Mouse (Mus musculus): ENCODE data around the gene Bhlha9.

The Bhlha9 gene

DNA sequence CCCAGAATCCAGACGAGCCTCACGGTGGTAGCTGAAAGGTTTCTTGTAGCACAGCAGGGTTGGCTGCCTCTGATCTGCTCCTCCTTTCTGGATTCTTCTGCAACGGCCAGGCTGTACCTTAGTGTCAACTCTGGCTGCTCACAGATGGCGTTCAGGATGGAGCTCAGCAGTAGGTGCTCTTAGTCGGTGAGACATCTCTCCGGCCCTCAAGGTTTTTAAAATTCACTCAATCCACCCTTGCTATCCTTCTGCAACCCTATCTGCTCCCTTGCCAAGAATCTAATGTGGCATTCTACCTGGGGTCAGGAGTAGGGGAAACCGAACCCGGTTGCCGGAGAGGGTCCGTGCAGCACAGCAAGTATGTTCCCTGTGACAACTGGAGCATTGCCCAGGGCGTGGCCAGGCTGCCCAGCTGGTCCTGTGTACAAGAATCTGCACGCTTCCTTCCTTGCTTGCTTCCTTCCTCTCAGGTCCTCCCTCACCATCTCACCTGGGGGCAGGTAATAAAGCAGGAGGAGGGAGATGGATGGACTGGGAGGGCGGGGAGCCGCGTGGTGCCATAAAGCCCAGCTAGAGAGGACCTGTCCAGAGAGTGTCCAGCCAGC, at the start of gene Bhlha9:
TSS of gene Bhlha9 (plus strand) at position 600 of the 605 bp plus-strand sequence.
- DNase-seq (ENCODE audit: low read depth), result no peak

DNA sequence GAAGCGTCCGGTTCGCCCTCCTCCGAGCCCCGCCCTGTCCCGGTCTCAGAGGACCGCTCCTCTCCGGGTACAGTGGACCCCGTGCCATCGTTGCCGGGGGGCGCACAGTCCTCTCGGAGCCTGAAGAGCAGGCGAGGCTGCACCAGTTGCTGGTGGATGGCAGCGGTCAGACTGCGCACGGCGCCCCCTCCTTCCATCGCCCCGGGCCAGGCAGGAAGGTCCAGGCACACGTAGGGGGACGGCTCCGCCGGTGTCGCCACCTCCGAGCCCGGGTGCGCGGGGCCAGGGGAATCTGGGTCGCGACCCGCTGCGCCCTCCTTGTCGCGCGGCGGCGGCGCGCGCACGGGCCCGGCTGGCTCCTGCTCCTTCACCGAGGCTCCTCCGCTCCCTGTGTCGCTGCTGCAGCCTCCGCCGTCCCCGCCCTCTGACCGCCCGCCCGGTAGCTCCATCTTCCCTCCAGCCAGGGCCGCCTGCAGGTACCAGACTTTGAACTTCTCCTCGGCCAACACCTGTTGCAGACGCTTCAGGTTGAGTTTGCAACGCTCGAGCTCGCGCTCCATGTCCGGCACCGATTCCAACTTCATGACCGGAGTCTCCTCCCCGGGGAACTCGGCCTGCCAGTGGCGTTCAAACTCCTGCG, 49.6 kb upstream of the Bhlha9 start:
- DNase-seq (ENCODE audit: low read depth), result no peak

DNA sequence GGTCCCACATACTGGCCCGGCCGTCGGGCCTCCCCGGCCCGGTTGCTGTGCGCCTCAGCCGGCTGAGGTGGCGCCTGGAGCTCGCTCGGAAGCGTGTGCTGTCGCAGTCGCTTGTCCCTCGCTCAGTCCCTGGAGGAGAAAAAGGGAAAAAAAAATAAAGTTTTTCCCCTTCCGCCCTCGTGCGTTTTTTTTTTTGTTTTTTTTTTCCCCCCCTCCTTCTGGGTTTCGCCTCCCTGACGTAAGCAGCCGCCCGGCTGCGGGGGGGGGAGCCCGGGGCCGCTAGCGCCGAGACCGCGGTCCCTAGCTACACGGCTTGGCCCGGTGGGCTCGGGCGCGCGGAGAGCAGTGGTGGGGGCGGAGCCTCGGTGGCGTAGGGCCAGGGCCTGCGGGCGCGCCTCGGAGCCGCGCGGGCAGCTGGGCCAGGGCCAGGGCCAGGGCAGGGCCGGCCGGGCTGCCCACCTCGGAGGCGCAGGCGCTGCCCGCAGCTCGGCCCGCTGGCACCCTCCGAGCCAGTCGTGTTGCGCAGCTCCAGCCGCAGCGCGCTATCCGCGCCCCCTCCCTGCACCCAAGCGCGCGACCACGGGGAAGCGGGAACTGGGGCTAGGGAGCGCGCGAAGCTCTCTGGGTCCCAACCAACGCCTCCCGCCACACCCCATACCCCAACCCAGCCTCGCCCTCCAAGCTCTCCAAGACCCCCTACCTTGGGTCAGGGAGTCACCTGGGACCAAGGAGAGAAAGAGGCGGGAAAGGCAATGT, 48.9 kb upstream of the Bhlha9 start:
- no peak for DNase-seq (ENCODE audit: low read depth)

DNA sequence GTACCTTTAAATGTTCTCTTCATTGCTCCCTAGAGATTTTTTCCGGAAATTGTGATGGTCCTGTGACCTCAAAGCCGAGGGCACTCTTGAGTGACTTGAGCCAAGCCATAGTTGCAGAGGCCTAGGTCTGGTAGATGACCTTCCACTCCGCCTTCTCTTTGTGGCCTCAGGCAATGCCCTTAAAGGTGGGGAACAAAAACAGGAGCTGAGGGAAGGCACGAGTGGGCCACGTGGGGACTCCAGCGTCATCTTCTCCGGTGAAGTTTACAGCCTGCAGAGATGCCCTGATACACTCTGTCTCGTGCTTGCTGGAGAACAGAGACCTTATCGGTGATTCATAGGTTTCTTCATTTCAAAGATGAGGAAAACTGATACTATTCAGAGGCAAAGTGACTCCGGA, 48.2 kb upstream of the Bhlha9 start:
- DNase-seq (ENCODE audit: low read depth), result no peak

DNA sequence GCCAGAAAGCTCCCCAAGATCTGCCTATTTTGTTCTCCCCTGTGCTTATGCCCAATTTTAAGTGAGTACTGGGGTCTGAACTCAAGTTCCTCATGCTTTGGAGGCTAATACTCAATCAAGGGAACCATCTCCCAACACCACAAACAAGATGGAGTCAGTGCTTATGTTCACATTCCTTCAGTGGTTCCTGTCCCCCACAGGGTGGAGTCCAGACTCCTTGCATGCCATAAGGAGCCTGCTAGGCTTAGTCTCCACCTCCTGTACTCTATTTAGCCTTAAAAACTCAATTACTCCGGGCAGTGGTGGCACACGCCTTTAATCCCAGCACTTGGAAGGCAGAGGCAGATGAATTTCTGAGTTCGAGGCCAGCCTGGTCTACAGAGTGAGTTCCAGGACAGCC, 47.4 kb upstream of the Bhlha9 start:
- DNase-seq (ENCODE audit: low read depth), result no peak

DNA sequence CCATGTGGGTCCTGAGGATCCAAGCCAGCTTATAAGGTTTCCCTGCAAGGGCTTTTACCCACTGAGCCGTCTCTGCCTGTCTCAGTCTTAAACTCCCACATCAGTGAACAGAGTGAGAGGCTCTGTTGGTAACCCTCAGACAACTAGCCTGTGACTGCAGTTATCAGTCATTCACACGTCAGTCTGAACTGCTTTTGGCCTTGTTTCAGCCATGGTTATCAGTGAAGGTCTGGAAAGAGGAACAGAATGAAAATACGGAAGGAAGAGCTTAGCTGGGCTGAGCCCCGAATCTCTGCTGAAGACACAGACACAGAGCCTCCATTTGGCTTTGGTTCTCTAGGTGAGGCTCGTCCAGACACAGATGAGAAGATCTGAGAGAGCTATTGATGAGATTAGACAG, 43.7 kb upstream of the Bhlha9 start:
- DNase-seq (ENCODE audit: low read depth), result peak; percentile 36

DNA sequence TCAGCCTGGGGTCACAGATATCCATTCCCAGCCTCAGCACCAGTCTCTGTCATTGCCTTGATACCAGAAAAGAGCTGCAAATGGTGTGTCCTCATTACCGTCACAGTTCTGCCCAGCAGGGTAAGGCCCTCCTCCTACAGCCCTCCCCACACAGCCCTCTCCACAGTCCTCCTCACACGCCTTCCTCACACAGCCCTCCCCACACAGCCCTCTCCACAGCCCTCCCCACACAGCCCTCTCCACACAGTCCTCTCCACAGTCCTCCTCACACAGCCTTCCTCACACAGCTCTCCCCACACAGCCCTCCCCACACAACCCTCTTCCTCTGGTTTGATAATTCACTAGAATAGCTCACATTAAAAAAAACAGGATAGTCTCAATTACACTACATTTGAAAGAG, 42.2 kb upstream of the Bhlha9 start:
- DNase-seq (ENCODE audit: low read depth), result peak; percentile 18

DNA sequence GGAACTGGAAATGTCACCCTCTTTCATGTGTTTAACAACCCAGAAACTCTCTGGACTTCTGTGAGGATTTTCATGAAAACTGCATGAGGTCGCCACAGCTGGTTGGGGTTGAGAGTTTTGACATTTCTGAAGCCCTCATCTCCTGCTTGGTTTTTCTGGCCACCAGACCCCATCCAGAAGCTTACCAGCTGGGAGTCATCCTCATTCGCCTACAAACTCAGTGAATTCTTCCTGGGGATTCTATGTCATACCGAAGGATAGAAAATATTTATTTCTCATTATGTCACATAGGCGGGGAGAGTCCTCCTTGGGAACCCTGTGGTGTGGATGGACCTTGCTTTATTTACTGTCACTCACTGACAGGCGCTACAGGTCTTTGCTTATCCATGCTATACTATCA, 41.8 kb upstream of the Bhlha9 start:
- DNase-seq (ENCODE audit: low read depth), result no peak

DNA sequence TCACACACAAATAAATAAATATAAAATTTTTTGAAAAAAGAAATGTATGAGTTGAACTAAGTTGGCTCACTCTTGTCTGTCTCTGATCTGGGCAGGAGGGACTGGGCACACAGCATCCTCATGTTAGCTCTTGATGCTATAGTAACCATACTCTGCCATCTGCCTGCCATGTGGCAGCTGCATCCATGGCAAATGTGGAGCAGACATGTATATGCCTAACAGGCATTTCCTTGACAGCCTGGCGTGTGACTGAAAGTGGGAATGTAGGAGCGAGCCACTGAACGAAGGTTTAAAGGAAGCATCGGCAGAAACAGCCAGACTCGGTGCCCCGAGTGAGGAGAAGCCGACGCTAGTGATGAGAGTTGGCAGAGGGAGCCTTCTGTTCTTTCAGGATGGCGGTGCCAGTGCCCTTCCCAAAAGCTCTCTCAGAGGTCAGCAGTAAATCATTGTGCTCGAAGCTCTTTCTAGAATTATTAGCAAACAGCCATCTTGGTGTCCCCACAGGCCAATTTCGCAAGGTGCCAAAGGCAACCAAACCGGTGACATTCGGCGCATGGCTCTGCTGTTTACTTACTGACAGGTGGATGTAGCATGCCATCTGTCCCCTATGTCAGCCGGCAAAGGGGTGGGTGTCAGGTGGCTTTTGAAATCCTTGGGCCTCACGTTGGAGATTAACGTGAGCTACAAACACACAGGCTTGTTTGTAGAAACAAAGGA, 32.8 kb upstream of the Bhlha9 start:
- DNase-seq (ENCODE audit: low read depth), result no peak

DNA sequence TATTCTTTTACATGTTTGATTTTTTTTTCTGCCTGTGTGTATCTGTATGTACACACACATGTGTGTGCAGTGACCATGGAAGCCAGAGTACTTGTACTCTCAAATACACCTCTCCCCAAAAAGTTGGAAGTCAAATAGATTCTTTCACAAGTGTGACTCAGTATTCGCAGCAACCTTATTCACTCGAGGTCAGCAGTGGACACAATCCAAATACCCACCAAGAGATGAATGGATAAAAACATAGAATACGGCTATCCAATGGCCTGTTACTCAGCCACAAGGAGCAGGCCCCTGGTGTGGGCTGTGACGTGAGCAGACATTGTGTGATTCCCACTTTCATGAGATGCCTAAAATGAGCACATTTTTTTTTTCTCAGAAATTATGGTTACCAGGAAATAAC, 32.0 kb upstream of the Bhlha9 start:
- no peak for DNase-seq (ENCODE audit: low read depth)

DNA sequence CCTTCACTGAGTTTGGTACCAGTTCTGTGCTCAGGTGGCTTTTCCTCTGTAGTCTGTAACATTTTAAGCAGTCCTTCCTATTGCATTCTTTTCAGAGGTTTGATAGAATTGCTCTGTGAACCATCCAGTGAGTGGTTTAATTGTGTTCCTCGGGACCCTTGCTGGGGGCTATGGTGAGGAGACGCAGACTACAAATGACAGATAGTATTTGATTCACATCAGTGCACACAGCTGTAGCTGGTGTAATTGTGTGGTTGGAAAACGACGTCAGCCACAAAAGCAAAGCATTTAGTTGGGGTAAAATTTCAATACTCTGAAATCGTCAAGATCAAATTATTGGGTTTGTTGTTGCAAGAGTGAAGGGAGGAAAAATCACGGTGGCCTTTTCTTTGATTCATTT, 28.0 kb upstream of the Bhlha9 start:
- no peak for DNase-seq (ENCODE audit: low read depth)

DNA sequence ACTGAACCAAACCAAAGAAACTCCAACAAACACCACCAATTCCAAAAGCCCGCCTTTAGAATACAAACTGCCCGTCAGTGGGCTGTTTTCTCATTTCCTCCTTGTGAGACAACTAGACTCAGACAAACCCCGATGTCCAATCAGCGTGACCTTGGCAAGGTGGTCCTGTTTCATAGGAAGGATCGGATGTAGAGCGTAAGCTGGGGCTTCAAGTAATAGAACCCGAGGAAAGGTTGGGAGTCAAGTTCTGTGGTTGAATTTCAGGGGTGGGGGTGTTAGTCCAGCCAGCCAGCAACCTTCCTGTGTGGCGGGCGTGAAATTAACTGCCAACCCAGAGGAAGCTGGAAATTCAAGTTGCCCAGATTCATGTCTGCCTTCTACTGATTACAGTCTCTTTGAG, 27.2 kb upstream of the Bhlha9 start:
- peak; percentile 84 for DNase-seq (ENCODE audit: low read depth)

DNA sequence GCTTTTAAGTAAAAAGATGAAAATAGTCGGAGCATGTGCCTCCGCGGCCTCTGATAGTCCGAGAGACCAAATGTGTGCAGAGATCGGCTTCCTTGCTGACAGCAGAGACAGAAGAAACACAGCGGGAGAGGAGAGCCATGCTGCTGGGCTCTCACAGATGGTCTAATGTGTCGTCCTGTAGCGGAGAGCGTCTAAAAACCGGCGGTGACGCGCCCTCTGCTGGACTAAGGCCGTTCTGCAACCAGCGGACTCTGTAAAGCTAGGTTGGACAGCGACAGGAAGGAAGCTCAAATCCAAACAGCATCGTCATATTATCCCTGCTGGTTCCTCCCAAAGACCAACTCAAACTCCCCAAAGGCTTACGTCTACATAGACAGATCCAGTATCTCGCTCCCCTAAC, 26.3 kb upstream of the Bhlha9 start:
- DNase-seq (ENCODE audit: low read depth), result peak; percentile 87

DNA sequence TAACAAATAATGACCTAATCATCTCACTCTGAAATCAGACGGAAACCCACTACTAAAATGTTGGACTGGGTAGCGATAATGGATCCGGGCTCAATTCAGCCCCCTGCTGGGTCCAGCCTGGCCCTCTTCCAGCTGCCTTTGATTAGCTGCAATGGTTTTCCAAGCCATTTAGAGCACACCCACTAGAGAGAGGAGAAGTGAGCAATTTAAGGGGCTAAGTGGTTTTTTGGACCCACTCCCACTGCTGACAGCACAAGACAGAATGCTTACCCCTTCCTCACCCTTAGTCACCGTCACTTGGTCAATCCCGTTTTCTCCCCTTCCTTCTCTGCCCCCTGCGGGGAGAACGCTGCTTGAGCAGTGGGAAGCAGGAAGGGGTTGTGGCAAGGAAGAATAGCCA, 25.2 kb upstream of the Bhlha9 start:
- no peak for DNase-seq (ENCODE audit: low read depth)

DNA sequence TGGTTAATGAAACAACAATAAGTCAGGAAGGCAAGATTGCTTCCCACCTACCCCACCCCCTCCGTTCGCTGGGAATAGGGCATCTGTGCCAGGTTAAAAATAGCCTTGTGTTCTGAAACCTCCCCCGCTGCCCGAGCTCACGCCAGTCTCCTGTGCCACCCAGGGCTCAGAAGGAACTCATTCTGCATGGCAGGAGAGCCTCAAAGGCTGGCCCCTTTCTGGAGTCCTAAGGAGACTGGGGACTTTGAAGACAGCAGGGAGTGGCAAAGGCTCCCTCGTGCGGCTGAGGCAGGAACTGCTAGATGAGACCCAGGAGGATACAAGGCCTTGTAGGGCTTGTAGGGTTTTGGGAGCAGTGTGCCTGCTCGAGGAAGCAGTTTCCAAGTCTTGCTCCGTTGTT, 24.8 kb upstream of the Bhlha9 start:
- DNase-seq (ENCODE audit: low read depth), result peak; percentile 86

DNA sequence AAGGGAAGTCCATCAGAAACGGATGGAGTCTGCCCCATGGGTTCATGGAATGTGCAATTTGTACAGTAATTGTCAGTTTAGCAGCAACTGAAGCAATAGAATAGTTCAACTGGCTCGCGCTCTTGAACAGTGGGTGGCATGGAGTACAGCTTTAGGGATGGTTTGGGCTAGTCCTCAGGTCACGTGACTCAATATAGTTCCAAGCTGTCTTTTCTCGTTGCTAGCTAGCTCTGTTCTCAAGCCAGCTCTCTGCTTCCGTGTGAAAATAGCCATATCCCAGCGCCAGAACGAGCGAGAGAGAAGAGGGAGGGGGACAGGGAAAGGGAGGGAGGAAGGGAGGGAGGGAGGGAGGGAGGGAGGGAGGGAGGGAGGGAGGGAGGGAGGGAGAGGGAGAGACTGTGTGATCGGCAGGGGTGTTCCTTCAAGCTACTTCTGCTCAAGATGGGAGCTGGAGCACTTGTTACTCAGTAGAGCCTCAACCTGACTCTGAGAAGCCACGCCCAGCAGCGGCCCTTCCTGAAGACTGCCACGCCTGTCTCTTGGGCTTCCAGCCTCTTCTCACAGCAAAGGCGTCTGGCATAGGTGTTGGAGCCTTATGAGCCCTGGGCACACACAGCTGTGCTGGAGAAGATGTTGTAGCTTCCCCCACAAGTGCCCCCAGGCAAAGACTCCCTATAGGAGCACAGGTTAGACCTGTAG, 21.3 kb upstream of the Bhlha9 start:
- no peak for DNase-seq (ENCODE audit: low read depth)

DNA sequence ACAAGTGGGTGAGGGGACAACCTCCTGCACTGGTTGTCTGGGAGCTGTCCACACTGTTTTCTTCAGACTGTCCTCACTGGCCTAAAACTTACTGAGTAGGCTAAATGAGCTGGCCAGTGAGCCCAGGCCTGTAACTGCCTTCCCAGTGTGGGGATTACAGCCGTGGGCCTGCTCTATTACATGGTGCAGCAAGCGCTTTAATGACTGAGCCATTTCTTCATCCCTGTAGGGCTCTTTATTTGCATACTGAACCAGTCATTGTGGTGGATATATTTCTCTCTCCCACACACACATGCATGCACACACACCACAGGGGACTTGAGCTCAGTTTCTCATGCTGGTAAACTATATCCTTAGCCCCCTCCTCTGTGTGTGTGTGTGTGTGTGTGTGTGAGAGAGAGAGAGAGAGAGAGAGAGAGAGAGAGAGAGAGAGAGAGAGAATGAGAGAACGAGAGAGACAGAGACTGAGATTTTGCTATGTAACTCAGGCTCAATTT, 19.4 kb upstream of the Bhlha9 start:
- DNase-seq (ENCODE audit: low read depth), result no peak

DNA sequence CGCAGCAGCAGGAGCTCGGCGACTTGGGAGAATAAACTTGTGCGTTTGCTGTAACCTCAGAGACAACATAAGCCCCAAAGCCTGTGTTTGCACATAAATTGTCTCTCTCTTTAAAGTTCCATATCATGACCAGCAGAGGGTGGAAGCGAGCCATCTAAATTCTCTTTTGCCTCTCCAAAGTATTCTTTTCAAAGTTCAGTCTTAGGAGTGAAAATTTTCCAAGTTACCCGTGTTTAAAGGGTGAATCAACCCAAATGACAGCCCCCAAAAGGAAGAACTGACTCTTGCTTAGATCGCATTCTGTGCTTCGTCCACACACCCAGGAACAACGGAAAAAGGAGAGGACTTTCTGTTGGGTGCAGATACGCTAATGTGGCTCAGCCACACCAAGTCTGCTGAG, 17.2 kb upstream of the Bhlha9 start:
- peak; percentile 69 for DNase-seq (ENCODE audit: low read depth)

DNA sequence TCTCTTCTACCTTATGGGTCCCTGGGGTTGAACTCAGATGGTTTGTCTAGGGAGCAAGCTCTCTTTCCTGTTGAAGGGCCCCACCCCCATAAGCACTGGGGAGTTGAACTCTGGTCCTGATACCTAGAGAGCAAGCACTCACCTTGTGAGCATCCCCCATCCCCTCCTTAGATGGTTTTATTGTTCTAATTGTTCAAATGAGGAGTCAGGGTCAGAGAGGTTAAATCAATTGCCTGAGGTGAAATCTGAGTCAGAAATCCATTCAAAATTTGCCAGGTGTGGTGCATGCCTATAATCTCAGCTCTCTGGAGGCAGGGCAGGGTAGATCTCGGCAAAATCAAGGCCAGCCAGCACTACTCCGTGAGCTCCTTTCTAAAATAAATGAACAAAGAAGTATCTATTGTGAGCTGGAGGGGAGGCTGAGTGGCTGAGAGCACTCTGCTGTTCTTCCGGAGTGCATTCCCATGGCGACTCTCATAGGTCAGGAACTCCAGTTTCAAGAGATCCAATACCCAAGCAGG, 14.8 kb upstream of the Bhlha9 start:
- DNase-seq (ENCODE audit: low read depth), result no peak

DNA sequence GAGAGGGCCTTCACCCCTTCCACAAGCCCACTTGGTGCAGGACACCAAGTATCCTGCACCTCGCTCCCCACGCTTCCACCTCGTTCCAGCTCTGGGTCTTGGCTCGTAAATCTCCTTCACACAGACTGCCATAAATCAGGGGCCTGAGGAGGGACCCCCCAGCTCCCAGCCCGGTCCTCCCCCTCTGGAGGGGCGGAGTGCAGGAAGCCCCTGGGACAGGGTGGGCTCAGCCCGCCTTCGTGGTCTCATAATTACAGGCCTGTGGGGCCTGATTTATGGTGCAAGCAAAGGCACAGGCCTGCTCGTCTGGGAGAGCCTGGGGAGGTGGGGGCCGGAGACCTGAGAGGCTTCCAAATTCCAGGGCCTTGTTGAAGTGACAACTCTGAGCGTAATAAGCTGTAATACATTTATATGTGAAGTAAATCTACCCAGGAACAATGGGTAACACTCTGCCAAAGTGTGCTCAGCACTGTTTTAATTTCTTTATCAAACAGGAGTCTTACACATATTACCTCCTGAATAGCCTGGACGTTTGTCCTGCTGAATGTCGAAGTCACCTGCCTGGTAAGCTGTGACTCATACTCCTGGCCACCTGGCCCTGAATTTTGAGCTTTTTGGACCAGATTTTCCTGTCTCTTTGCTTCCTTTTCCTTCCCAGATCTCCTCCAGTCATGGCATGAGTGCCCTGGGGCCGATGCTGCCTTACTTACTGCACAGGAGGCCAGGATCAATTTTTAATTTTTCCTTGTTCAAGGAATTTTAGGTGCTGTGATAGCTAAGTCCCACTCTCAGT, 12.9 kb upstream of the Bhlha9 start:
- no peak for DNase-seq (ENCODE audit: low read depth)
